16 mouse cellular contexts compared by ENCODE assay signal in the genomic region with DNA sequence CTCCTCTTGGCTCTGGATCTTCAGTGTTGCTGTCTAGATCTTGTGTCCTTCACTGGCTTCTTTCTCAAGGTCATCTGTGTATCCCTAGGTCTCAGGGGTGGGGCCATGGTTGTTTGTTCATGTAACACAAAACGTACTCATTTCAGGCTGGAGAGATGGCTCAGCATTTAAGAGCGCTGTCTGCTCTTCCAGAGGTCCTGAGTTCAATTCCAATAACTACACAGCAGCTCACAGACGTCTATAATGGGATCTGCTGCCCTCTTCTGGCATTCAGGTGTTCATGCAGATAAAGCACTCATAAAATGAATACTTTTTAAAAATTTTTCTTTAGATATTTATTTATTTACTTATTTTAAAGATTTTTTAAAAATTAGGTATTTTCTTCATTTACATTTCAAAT. TPM values are rescaled to one million over a fixed set of nuclear protein-coding genes. Genes with fewer than 3 reads are reported as not detected.
DNase-seq lines count a peak whose midpoint lies in the region; ATAC-seq and TF ChIP-seq lines count a peak whose summit lies in the region.
"Had no signal": no experiment of that assay in that cellular context is flagged by ENCODE, and none has a peak within 500 bp of the region (broad histone marks: within the 10 kb centered on the region; RNA-seq: fewer than 3 reads in every experiment).

No protein-coding gene starts in this region.

- no peak overlapping the region for H3K4me2 ChIP-seq in hindbrain, embryonic 14.5 days (replicated peaks)
- H3K4me2 ChIP-seq: liver, embryonic 15.5 days had no signal

- no peak overlapping the region for H3K4me3 ChIP-seq in kidney, adult 2 months (ENCODE audit: insufficient read depth, low read depth, low read length)
- H3K4me3 ChIP-seq in hindbrain, embryonic 14.5 days (replicated peaks; ENCODE audit: low read length), result no peak overlapping the region
- H3K4me3 ChIP-seq: liver, embryonic 15.5 days had no signal

- H3K9ac ChIP-seq in hindbrain, embryonic 14.5 days, result no peak overlapping the region
- H3K9ac ChIP-seq: liver, embryonic 15.5 days had no signal

- H3K4me1 ChIP-seq in kidney, adult 2 months (ENCODE audit: control insufficient read depth, insufficient read depth, low read length), result no peaks in the 10 kb centered on the region; the same call in 1 of the 2 replicates
- H3K4me1 ChIP-seq in hindbrain, embryonic 14.5 days (replicated peaks; ENCODE audit: control insufficient read depth, insufficient read depth, low read length), result no peaks in the 10 kb centered on the region; the same call in 1 of the 2 replicates

- no peaks in the 10 kb centered on the region; the same call in 1 of the 2 replicates for H3K36me3 ChIP-seq in kidney, adult 2 months (ENCODE audit: control insufficient read depth, insufficient read depth, low read length)
- H3K36me3 ChIP-seq in hindbrain, embryonic 14.5 days (replicated peaks; ENCODE audit: control insufficient read depth, insufficient read depth), result no peaks in the 10 kb centered on the region

- 51% methylated on average over 3 of the region's 3 CpGs for WGBS in kidney, adult 2 months
- 67% methylated on average over 3 of the region's 3 CpGs for WGBS in hindbrain, embryonic 14.5 days

- no peak for TF ChIP-seq POLR2A in kidney, adult 2 months (IDR thresholded peaks at IDR 0.05; ENCODE audit: low read depth, low read length)

- no peaks in the 10 kb centered on the region for H3K27me3 ChIP-seq in kidney, adult 2 months (replicated peaks; ENCODE audit: control insufficient read depth, insufficient read depth, low read length)
- H3K27me3 ChIP-seq in hindbrain, embryonic 14.5 days (ENCODE audit: control insufficient read depth, insufficient read depth, low read length), result no peaks in the 10 kb centered on the region
- H3K27me3 ChIP-seq: liver, embryonic 15.5 days had no signal

- TF ChIP-seq CTCF in kidney, adult 2 months (conservative IDR thresholded peaks at IDR 0.05; ENCODE audit: insufficient read depth, insufficient read length, low read depth, low read length), result 0 out of 2 replicates have a peak, but pooled peaks have one; percentile 8

- H3K9me3 ChIP-seq in hindbrain, embryonic 14.5 days (ENCODE audit: control insufficient read depth, low read length), result no peaks in the 10 kb centered on the region
- H3K9me3 ChIP-seq: liver, embryonic 15.5 days had no signal

- peak; percentile 31 to 61 for DNase-seq in adrenal gland, adult (ENCODE audit: inconsistent age in 2 of 2, low spot score in 1 of 2)
- no peak for DNase-seq in adrenal gland, postnatal 36 days
- DNase-seq in kidney, adult 2 months, result no peak
- no peak for DNase-seq in kidney, adult 8-10 months
- DNase-seq in 416B (ENCODE audit: low read depth), result peak; percentile 66
- peak; percentile 32 for DNase-seq in brain, adult 2 months (ENCODE audit: low read depth, low spot score)
- no peak for DNase-seq in right cerebral cortex, adult 2 months (ENCODE audit: low spot score in 2 of 2)
- DNase-seq in hindbrain, embryonic 14.5 days (ENCODE audit: low spot score), result no peak
- DNase-seq: B cell, adult 2 months; cerebellum, adult 11 months; gastrocnemius, postnatal 25 days; heart, postnatal 4 days; kidney, postnatal 14 days had no signal

- no peak for ATAC-seq in hindbrain, embryonic 14.5 days (ENCODE audit: low FRiP score)
- ATAC-seq: activated CD4-positive, CD25-positive, alpha-beta regulatory T cell, adult 4 months had no signal

- H3K27ac ChIP-seq in kidney, adult 2 months (ENCODE audit: insufficient read depth, low read depth, low read length), result no peak overlapping the region
- no peak overlapping the region for H3K27ac ChIP-seq in hindbrain, embryonic 14.5 days
- H3K27ac ChIP-seq: liver, embryonic 15.5 days had no signal

RNA-seq across cellular contexts. Expression of gene Bcat2, which starts 20.9 kb away (rescaled TPM):
- total RNA-seq in adrenal gland, postnatal 36 days (2021), result 100 to 1,000 TPM; 165 to 289 TPM
- 185 and 188 TPM in 2 replicates for polyA plus RNA-seq in kidney, adult 2 months (2012; rRNA removed)
- 17.4 and 19.0 TPM in 2 replicates for polyA plus RNA-seq in hindbrain, embryonic 14.5 days (2014; fragmentation: Nextera tagmentation; extraction: Ambion mirVana)

RNA-seq across cellular contexts. Expression of gene Fgf21, which starts 24.4 kb away (rescaled TPM):
- total RNA-seq in adrenal gland, postnatal 36 days (2021), result under 1 TPM in 1 of 2 experiments, not detected in 1; 0.33 TPM
- polyA plus RNA-seq in kidney, adult 2 months (2012; rRNA removed), result not detected in 2 replicates
- polyA plus RNA-seq in hindbrain, embryonic 14.5 days (2014; fragmentation: Nextera tagmentation; extraction: Ambion mirVana), result not detected in 2 replicates
- total RNA-seq: gastrocnemius, postnatal 25 days; heart, postnatal 4 days; left cerebral cortex, adult 8-10 months had no signal
- polyA plus RNA-seq: activated CD4-positive, CD25-positive, alpha-beta regulatory T cell, adult 4 months; liver, embryonic 15.5 days had no signal

RNA-seq across cellular contexts. Expression of gene Fut1, which starts 26.2 kb away (rescaled TPM):
- total RNA-seq in adrenal gland, postnatal 36 days (2021), result not detected
- 0.05 and 0.11 TPM in 2 replicates for polyA plus RNA-seq in kidney, adult 2 months (2012; rRNA removed)
- polyA plus RNA-seq in hindbrain, embryonic 14.5 days (2014; fragmentation: Nextera tagmentation; extraction: Ambion mirVana), result not detected in 2 replicates
- total RNA-seq: gastrocnemius, postnatal 25 days; heart, postnatal 4 days had no signal
- polyA plus RNA-seq: activated CD4-positive, CD25-positive, alpha-beta regulatory T cell, adult 4 months; liver, embryonic 15.5 days had no signal

RNA-seq across cellular contexts. Expression of gene Izumo1, which starts 30.7 kb away (rescaled TPM):
- under 1 TPM; 0.16 to 0.20 TPM for total RNA-seq in adrenal gland, postnatal 36 days (2021)
- polyA plus RNA-seq in kidney, adult 2 months (2012; rRNA removed), result 0.29 and 0.34 TPM in 2 replicates
- polyA plus RNA-seq in hindbrain, embryonic 14.5 days (2014; fragmentation: Nextera tagmentation; extraction: Ambion mirVana), result not detected in 2 replicates
- total RNA-seq: gastrocnemius, postnatal 25 days; left cerebral cortex, adult 8-10 months had no signal
- polyA plus RNA-seq: activated CD4-positive, CD25-positive, alpha-beta regulatory T cell, adult 4 months had no signal

RNA-seq across cellular contexts. Expression of gene Hsd17b14, which starts 36.2 kb away (rescaled TPM):
- total RNA-seq in adrenal gland, postnatal 36 days (2021), result 1 to 10 TPM in 1 of 2 experiments, under 1 TPM in 1; 0.56 to 1.2 TPM
- 43.9 and 48.3 TPM in 2 replicates for polyA plus RNA-seq in kidney, adult 2 months (2012; rRNA removed)
- 0.25 TPM in 1 of 2 replicates, not detected in the other for polyA plus RNA-seq in hindbrain, embryonic 14.5 days (2014; fragmentation: Nextera tagmentation; extraction: Ambion mirVana)
- polyA plus RNA-seq: activated CD4-positive, CD25-positive, alpha-beta regulatory T cell, adult 4 months had no signal

Comparison
In these comparisons a context has a peak if more than half of its experiments do, and no peak if none do; other contexts are left out.
1. DNase-seq: peak in adrenal gland, adult (2 of 2), 416B (single experiment) and brain, adult 2 months (single experiment); none in adrenal gland, postnatal 36 days (0 of 2), kidney, adult 2 months (single experiment), kidney, adult 8-10 months (0 of 2), right cerebral cortex, adult 2 months (0 of 2) and hindbrain, embryonic 14.5 days (single experiment).